Mouse (Mus musculus) forebrain, embryonic 16.5 days (tissue): Measurements from ENCODE around the gene Rab30. TPM values are rescaled to one million over a fixed set of nuclear protein-coding genes. Genes with fewer than 3 reads are reported as not detected.
"Not testable (repeated sequence)": the region's sequence is repeated elsewhere in the genome, so short reads cannot be mapped to it uniquely, and the experiment has no call there.

Experiments
- ATAC-seq: fragments of 200-750 bp; cut with Nextera tagmentation; 2 replicates; pipeline ENCODE4 v1.8.0; 2017; ENCODE audit warnings: mild to moderate bottlenecking, moderate library complexity
- H3K27ac ChIP-seq: fragments of 300-500 bp; sonication (generic); 2 replicates; pipeline ENCODE4 v1.5.1; 2014; ENCODE audit warnings: low read length, control low read depth
- H3K27me3 ChIP-seq: fragments of 300-500 bp; sonication (generic); replicated peaks from 2 replicates; pipeline ENCODE4 v1.6.1; 2014; ENCODE audit warnings: low read length; ENCODE audit not compliant: control insufficient read depth, insufficient read depth
- H3K36me3 ChIP-seq: fragments of 300-500 bp; sonication (generic); 2 replicates; pipeline ENCODE4 v1.6.1; 2014; ENCODE audit not compliant: control insufficient read depth, insufficient read depth
- H3K4me1 ChIP-seq: fragments of 300-500 bp; sonication (generic); replicated peaks from 2 replicates; pipeline ENCODE4 v1.6.1; 2014; ENCODE audit warnings: low read length; ENCODE audit not compliant: control insufficient read depth, insufficient read depth
- H3K4me2 ChIP-seq: fragments of 300-500 bp; sonication (generic); 2 replicates; pipeline ENCODE4 v1.6.1; 2014; ENCODE audit warnings: mild to moderate bottlenecking, low read length, control low read depth
- H3K4me3 ChIP-seq: fragments of 300-500 bp; sonication (generic); replicated peaks from 2 replicates; pipeline ENCODE4 v1.5.1; 2014; ENCODE audit warnings: mild to moderate bottlenecking, low read length, control low read depth
- H3K9ac ChIP-seq: fragments of 300-500 bp; sonication (generic); replicated peaks from 2 replicates; pipeline ENCODE4 v1.6.1; 2014; ENCODE audit warnings: low read depth, low read length, control low read depth
- H3K9me3 ChIP-seq: fragments of 300-500 bp; sonication (generic); 2 replicates; pipeline ENCODE4 v1.6.1; 2016; ENCODE audit warnings: low read length; ENCODE audit not compliant: control insufficient read depth
- WGBS: fragments of 180-500 bp; shearing (Covaris S2); extraction: QIAGEN DNeasy Blood & Tissue Kit; methylation state at CpG from one replicate; pipeline ENCODE4 v1.1.7; 2014; 5-methylcytosine and 5-hydroxymethylcytosine counted together
- polyA plus RNA-seq: library from polyadenylated mRNA; unstranded; fragments of >200 nt; fragmentation: Nextera tagmentation; extraction: Ambion mirVana; gene quantifications from 2 replicates; pipeline ENCODE4 v1.2.1, GENCODE M21; 2015

Rab30 gene
- polyA plus RNA-seq, 1 experiment from 2014 or later: 20.1 TPM

DNA sequence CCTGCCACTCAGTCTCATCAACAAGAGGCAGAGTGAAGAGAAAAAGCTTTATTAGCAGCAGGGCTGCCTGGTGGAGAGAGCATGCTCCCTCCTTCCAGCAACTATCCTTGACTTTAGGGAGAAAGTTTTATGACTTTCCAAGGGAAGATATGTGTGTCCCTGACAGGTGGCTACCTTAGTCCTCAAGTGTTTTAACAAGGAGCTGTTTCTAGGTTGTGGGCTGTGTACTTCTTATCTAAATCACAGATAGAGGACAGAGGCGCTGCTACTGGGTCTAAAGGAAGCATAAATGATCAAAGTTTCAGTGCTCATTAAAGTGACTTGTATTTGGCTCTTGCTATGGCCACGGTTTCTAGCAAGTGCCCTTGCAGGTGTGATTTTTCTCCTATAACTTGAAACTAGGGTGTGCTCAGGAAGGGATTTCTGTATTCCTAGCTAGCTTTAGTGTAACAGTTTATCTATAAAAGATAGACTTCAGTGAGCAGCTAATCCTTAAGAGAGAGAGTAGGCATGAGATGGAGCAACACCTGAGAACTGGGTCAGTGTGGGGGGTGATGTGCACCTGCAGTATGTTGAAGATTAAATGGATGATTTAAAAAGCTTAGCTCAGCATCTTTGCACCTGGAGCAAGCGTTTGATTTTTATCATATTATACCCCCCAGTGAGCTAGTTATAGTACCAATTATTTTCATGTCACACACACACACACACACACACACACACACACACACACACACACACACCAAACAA, 21.1 kb upstream of the Rab30 start:
- 67% methylated on average over 3 of the region's 3 CpGs for WGBS
- H3K36me3 ChIP-seq: no peaks in the 10 kb centered on the region

DNA sequence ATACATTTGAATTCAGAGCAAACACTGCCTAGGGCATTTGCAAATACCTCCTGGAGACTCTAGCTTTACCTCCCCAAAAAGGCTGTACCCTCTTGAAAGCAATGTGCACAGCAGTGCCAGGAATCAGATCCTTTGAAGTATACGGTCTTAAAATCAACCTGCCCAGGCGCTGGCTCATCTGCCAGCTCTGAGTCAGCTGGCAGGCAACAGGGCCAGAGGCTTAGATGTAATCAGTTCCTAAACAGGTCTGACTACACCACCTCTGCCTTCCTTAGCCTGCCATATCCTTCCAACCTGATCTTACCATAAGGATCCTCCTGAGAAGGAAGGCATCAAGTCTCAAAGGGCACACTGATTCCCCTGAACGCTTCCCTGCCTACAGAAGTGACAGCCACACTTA, 17.7 kb upstream of the Rab30 start:
- Histone ChIP-seq H3K4me1 (no peaks in the 10 kb centered on the region), H3K9ac (no peak overlapping the region), H3K27ac (no peak overlapping the region), H3K4me2 (no peak overlapping the region), H3K36me3 (no peaks in the 10 kb centered on the region), H3K27me3 (no peaks in the 10 kb centered on the region), H3K9me3 (no peaks in the 10 kb centered on the region), H3K4me3 (no peak overlapping the region)
- 33% methylated on average over 3 of the region's 3 CpGs for WGBS
- peak; percentile 34; the same call in 1 of the 2 replicates for ATAC-seq

More for the DNA sequence above, 21.1 kb upstream of the Rab30 start:
- Histone ChIP-seq H3K4me1 (no peaks in the 10 kb centered on the region), H3K27me3 (no peaks in the 10 kb centered on the region), H3K4me3 (no peak overlapping the region), H3K9me3 (no peaks in the 10 kb centered on the region), H3K9ac (no peak overlapping the region), H3K27ac (no peak overlapping the region), H3K4me2 (no peak overlapping the region)
- ATAC-seq: no peak

DNA sequence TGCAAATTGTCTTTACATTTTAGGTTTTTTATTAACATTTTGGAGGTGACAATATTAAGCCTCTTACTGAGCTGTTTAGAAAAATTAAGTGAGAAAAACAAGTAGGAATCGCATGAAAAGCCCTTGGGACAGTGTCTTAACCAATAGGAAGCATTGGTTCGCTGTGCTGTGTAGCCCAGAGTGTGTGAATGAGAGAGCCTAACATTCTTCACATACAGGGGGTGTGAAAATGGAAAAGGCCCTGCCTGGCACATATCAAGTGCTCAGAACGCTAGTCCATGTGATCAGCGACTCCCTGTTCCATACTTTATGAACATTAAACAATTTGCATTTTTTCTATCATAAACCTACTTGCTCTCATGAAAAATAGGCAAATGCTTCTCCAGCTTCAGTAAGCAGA, 17.1 kb upstream of the Rab30 start:
- Histone ChIP-seq H3K4me1 (no peaks in the 10 kb centered on the region), H3K9ac (no peak overlapping the region), H3K27ac (no peak overlapping the region), H3K36me3 (no peaks in the 10 kb centered on the region), H3K9me3 (no peaks in the 10 kb centered on the region), H3K4me2 (no peak overlapping the region), H3K4me3 (no peak overlapping the region), H3K27me3 (no peaks in the 10 kb centered on the region)
- 74% methylated on average over 4 of the region's 4 CpGs for WGBS
- 0 out of 2 replicates have a peak, but pooled peaks have one; percentile 39 for ATAC-seq

DNA sequence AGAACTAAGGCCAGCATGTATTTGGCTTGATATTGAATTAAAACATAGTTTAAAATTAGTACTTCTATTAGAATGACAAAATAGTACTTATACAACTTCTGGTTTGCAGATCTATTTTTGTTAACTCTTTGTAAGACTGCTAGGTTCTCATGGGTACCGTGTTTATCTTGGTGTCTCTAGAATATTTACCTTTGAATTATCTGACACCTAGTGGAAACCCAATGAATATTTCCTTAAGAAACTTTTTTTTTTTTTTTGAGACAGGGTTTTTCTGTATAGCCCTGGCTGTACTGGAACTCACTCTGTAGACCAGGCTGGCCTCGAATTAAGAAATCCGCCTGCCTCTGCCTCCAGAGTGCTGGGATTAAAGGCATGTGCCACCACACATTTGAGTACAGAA, 11.8 kb upstream of the Rab30 start:
- not testable (repeated sequence) for H3K9me3 ChIP-seq, H3K9ac ChIP-seq, H3K4me1 ChIP-seq, H3K4me3 ChIP-seq, H3K4me2 ChIP-seq, H3K27me3 ChIP-seq, ATAC-seq, H3K27ac ChIP-seq
- peaks cover 11% of the 10 kb centered on the region for H3K36me3 ChIP-seq
- WGBS: 83% methylated on average over 3 of the region's 3 CpGs

DNA sequence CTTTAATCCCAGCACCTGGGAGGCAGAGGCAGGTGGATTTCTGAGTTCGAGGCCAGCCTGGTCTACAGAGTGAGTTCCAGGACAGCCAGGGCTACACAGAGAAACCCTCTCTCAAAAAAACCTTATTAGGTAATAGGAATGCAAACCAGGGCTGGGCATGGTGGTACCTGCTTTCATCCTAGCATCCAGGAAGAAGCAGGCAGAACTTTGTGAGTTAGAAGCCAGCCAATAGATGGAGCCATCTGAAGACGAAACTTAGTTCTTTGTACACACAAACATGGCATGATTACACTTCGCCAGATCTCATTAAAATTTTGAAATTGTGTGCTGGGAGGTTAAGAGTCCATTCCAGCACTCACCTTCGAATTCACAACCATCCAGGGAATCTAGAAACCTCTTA, 10.9 kb upstream of the Rab30 start:
- Histone ChIP-seq H3K27ac (no peak overlapping the region), H3K4me1 (no peaks in the 10 kb centered on the region; the same call in 1 of the 2 replicates), H3K36me3 (peaks cover 11% of the 10 kb centered on the region), H3K4me2 (no peak overlapping the region), H3K9me3 (no peaks in the 10 kb centered on the region), H3K9ac (no peak overlapping the region), H3K4me3 (no peak overlapping the region), H3K27me3 (no peaks in the 10 kb centered on the region)
- 0 out of 2 replicates have a peak, but pooled peaks have one; percentile 14 for ATAC-seq
- WGBS: 85% methylated on average over 4 of the region's 4 CpGs

DNA sequence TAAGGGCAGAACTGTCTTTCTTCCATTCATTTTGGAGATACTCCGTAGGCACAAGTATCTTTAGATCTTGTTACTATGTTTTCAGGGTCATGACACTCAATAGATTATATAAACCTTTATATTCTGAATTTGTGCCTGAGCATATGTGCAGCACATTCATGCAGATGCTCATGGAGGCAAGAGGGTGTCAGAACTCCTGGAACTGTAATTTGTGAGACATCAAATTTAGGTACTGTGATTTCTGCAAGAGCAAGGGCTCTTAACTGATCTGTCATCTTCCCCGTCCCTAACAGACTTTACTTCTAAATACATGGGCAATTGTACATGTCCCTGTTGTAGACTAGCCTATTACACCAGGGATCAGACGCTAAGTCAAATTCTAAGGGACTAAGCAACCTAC, 10.4 kb upstream of the Rab30 start:
- H3K36me3 ChIP-seq: peaks cover 11% of the 10 kb centered on the region
- 0 out of 2 replicates have a peak, but pooled peaks have one; percentile 7 for ATAC-seq
- no peak overlapping the region for H3K4me3 ChIP-seq
- no peaks in the 10 kb centered on the region; the same call in 1 of the 2 replicates for H3K4me1 ChIP-seq
- no peaks in the 10 kb centered on the region for H3K27me3 ChIP-seq
- whole genome bisulfite sequencing: 74% methylated on average over 3 of the region's 3 CpGs
- no peak overlapping the region for H3K4me2 ChIP-seq
- no peak overlapping the region for H3K9ac ChIP-seq
- no peak overlapping the region for H3K27ac ChIP-seq
- H3K9me3 ChIP-seq: no peaks in the 10 kb centered on the region

DNA sequence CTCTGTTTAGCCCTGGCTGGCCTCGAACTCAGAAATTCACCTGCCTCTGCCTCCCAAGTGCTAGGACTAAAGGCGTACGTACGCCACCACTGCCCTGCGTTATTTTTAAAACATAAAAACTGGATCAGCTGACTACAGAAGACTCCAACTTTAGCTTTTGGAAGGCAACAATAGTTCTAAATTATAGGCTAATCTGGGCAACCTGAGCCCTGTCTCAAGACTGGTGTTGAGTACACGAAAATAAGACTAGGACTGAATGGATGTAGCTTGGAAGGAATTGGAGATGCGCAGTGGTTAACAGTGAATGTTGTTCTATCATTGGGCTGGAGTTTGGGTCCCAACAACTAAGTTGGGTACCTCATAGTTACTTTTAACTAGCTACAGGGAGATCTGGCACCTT, 9.3 kb upstream of the Rab30 start:
- Histone ChIP-seq H3K4me2 (no peak overlapping the region), H3K9me3 (no peaks in the 10 kb centered on the region), H3K27ac (no peak overlapping the region), H3K27me3 (no peaks in the 10 kb centered on the region), H3K4me3 (no peak overlapping the region), H3K9ac (no peak overlapping the region), H3K36me3 (peaks cover 11% of the 10 kb centered on the region), H3K4me1 (no peaks in the 10 kb centered on the region; the same call in 1 of the 2 replicates)
- 93% methylated on average over 7 of the region's 7 CpGs for WGBS
- ATAC-seq: no peak

DNA sequence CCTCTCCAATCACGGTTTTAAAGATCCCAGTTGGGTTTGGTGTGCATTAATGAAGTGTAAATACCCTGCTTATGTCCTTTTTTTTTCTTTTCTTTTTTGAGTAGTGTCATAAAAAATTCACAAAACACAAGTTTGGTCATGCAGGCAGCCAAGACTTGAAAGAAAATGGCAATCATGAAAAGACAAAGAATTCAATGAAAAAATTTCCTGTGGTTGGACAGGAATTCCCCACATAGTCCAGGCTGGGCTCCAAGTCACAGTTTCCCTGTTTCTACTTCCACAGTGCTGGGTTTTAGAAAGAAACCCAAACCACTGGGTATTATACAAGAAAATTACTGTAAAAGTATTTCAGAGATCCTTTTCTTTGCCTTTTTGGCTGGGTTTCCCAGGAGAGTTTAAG, 3.8 kb upstream of the Rab30 start:
- Histone ChIP-seq H3K9ac (no peak overlapping the region), H3K27ac (no peak overlapping the region), H3K9me3 (no peaks in the 10 kb centered on the region), H3K4me2 (no peak overlapping the region), H3K36me3 (peaks cover 10% of the 10 kb centered on the region), H3K4me1 (peaks cover 12% of the 10 kb centered on the region), H3K4me3 (no peak overlapping the region), H3K27me3 (no peaks in the 10 kb centered on the region)
- WGBS: 78% methylated on average over 1 of the region's 1 CpGs
- no peak for ATAC-seq

DNA sequence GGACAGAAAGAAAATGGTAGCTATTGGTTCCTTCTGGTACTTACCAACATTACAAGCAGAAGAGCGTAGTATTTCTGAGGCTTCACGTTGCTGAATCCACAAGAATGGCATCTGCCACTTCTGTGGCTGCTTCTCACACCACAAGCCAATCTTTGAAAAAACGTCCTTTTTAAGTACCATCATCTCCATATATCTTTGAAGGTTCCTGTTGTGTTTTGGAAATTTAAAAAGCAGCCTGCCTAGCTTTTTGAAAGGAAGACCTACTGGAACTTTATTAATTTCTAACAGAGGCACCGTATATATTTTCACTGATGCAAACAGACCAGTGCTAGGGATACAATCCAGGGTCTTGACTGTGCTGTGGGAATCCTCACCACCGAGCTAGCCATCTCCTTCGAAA, 1.4 kb upstream of the Rab30 start:
- peak overlapping the region; percentile 95 for H3K4me2 ChIP-seq
- no peaks in the 10 kb centered on the region for H3K36me3 ChIP-seq
- WGBS: 22% methylated on average over 6 of the region's 6 CpGs
- H3K27ac ChIP-seq: no peak overlapping the region
- H3K9me3 ChIP-seq: no peaks in the 10 kb centered on the region
- no peaks in the 10 kb centered on the region for H3K27me3 ChIP-seq
- no peak for ATAC-seq
- peaks cover 29% of the 10 kb centered on the region for H3K4me1 ChIP-seq
- peak overlapping the region; percentile 99 for H3K9ac ChIP-seq
- peak overlapping the region; percentile 95 for H3K4me3 ChIP-seq
